Mouse (Mus musculus): Measurements from ENCODE around the gene Uqcc1.

GRCm38 (mm10) chr2:155809620-155810019, 120.5 kb downstream of the Uqcc1 start:
- TF ChIP-seq CTCF (IDR thresholded peaks at IDR 0.05; ENCODE audit: insufficient read depth, low read length) = no peak
- no peak for TF ChIP-seq POLR2A (IDR thresholded peaks at IDR 0.05; ENCODE audit: borderline replicate concordance, extremely low read depth, low read depth, low read length)
